Mouse (Mus musculus): ENCODE data around the gene Ptprr. TPM values are rescaled to one million over a fixed set of nuclear protein-coding genes. Genes with fewer than 3 reads are reported as not detected.

The Ptprr gene
- polyA plus RNA-seq, 1 experiment, result 0.35 TPM

DNA sequence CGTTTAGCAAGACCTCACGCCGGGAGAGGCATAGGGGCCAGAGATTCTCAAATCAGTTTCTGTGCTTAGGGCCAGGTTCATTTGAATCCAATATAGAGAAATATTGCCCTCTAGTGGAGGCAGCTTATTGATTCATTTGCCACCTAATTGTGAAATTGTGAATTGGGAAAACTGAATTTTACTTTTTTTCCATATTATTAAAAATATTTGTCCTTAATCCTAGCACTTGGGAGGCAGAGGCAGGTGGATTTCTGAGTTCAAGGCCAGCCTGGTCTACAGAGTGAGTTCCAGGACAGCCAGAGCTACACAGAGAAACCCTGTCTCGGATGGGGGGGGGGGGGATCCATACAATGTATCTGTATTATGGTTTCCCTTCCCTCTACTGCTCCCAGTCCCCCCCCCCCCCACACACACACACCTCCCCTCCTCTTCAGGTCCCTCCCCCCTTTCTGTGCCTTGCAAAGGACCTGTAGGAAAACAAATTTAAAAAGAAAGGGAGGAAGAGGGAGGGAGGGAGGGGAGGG is 179.5 kb downstream of the Ptprr start:
- Histone ChIP-seq H3K27ac (ENCODE audit: control insufficient read depth, insufficient read depth, low read length) (no peak overlapping the region), H3K4me3 (ENCODE audit: control insufficient read depth, insufficient read depth, low read length) (no peak overlapping the region), H3K27me3 (ENCODE audit: control insufficient read depth, insufficient read depth, low read length) (no peaks in the 10 kb centered on the region), H3K36me3 (ENCODE audit: control insufficient read depth, insufficient read depth, low read length) (no peaks in the 10 kb centered on the region), H3K4me1 (replicated peaks; ENCODE audit: control insufficient read depth, insufficient read depth, low read length) (no peaks in the 10 kb centered on the region)
- TF ChIP-seq POLR2A (IDR thresholded peaks at IDR 0.05; ENCODE audit: control insufficient read depth, extremely low read depth, insufficient read depth, low read length, poor library complexity) (no peak), CTCF (IDR thresholded peaks at IDR 0.05; ENCODE audit: borderline replicate concordance, control insufficient read depth, extremely low read depth, insufficient read depth, low read length, poor library complexity) (no peak)
- no peak for DNase-seq
- WGBS, result 17% methylated on average over 4 of the region's 4 CpGs

GRCm38 (mm10) chr10:116199035-116199434 is 181.0 kb downstream of the Ptprr start:
- no peak overlapping the region for H3K4me3 ChIP-seq (ENCODE audit: control insufficient read depth, insufficient read depth, low read length)
- no peak for DNase-seq
- no peak overlapping the region for H3K27ac ChIP-seq (ENCODE audit: control insufficient read depth, insufficient read depth, low read length)
- no peaks in the 10 kb centered on the region for H3K4me1 ChIP-seq (replicated peaks; ENCODE audit: control insufficient read depth, insufficient read depth, low read length)
- TF ChIP-seq POLR2A (IDR thresholded peaks at IDR 0.05; ENCODE audit: control insufficient read depth, extremely low read depth, insufficient read depth, low read length, poor library complexity) (no peak), CTCF (IDR thresholded peaks at IDR 0.05; ENCODE audit: borderline replicate concordance, control insufficient read depth, extremely low read depth, insufficient read depth, low read length, poor library complexity) (no peak)
- WGBS, result 22% methylated on average over 5 of the region's 5 CpGs
- H3K27me3 ChIP-seq (ENCODE audit: control insufficient read depth, insufficient read depth, low read length), result no peaks in the 10 kb centered on the region
- no peaks in the 10 kb centered on the region for H3K36me3 ChIP-seq (ENCODE audit: control insufficient read depth, insufficient read depth, low read length)

- Histone ChIP-seq H3K4me1 (replicated peaks; ENCODE audit: control insufficient read depth, insufficient read depth, low read length) (no peaks in the 10 kb centered on the region), H3K27me3 (ENCODE audit: control insufficient read depth, insufficient read depth, low read length) (no peaks in the 10 kb centered on the region), H3K36me3 (ENCODE audit: control insufficient read depth, insufficient read depth, low read length) (no peaks in the 10 kb centered on the region), H3K4me3 (ENCODE audit: control insufficient read depth, insufficient read depth, low read length) (no peak overlapping the region), H3K27ac (ENCODE audit: control insufficient read depth, insufficient read depth, low read length) (no peak overlapping the region)
- no peak for DNase-seq
- 94% methylated on average over 8 of the region's 8 CpGs for WGBS
- TF ChIP-seq POLR2A (IDR thresholded peaks at IDR 0.05; ENCODE audit: control insufficient read depth, extremely low read depth, insufficient read depth, low read length, poor library complexity) (no peak), CTCF (IDR thresholded peaks at IDR 0.05; ENCODE audit: borderline replicate concordance, control insufficient read depth, extremely low read depth, insufficient read depth, low read length, poor library complexity) (no peak)
Measured at GRCm38 (mm10) chr10:116201542-116201941, 183.5 kb downstream of the Ptprr start.

GRCm38 (mm10) chr10:116205580-116206358 is 187.8 kb downstream of the Ptprr start:
- Histone ChIP-seq H3K27ac (ENCODE audit: control insufficient read depth, insufficient read depth, low read length) (no peak overlapping the region), H3K4me3 (ENCODE audit: control insufficient read depth, insufficient read depth, low read length) (no peak overlapping the region), H3K4me1 (replicated peaks; ENCODE audit: control insufficient read depth, insufficient read depth, low read length) (no peaks in the 10 kb centered on the region), H3K36me3 (ENCODE audit: control insufficient read depth, insufficient read depth, low read length) (no peaks in the 10 kb centered on the region), H3K27me3 (ENCODE audit: control insufficient read depth, insufficient read depth, low read length) (no peaks in the 10 kb centered on the region)
- TF ChIP-seq CTCF (IDR thresholded peaks at IDR 0.05; ENCODE audit: borderline replicate concordance, control insufficient read depth, extremely low read depth, insufficient read depth, low read length, poor library complexity) (no peak), POLR2A (IDR thresholded peaks at IDR 0.05; ENCODE audit: control insufficient read depth, extremely low read depth, insufficient read depth, low read length, poor library complexity) (no peak)
- no peak for DNase-seq
- 65% methylated on average over 15 of the region's 15 CpGs for WGBS

- TF ChIP-seq POLR2A (IDR thresholded peaks at IDR 0.05; ENCODE audit: control insufficient read depth, extremely low read depth, insufficient read depth, low read length, poor library complexity) (no peak), CTCF (IDR thresholded peaks at IDR 0.05; ENCODE audit: borderline replicate concordance, control insufficient read depth, extremely low read depth, insufficient read depth, low read length, poor library complexity) (no peak)
- no peak overlapping the region for H3K27ac ChIP-seq (ENCODE audit: control insufficient read depth, insufficient read depth, low read length)
Measured at GRCm38 (mm10) chr10:116206449-116206848, 188.4 kb downstream of the Ptprr start.

GRCm38 (mm10) chr10:116207987-116208726 is 190.1 kb downstream of the Ptprr start:
- Histone ChIP-seq H3K36me3 (ENCODE audit: control insufficient read depth, insufficient read depth, low read length) (no peaks in the 10 kb centered on the region), H3K4me1 (replicated peaks; ENCODE audit: control insufficient read depth, insufficient read depth, low read length) (no peaks in the 10 kb centered on the region), H3K27ac (ENCODE audit: control insufficient read depth, insufficient read depth, low read length) (no peak overlapping the region), H3K4me3 (ENCODE audit: control insufficient read depth, insufficient read depth, low read length) (no peak overlapping the region), H3K27me3 (ENCODE audit: control insufficient read depth, insufficient read depth, low read length) (no peaks in the 10 kb centered on the region)
- peak; percentile 18 for DNase-seq
- TF ChIP-seq POLR2A (IDR thresholded peaks at IDR 0.05; ENCODE audit: control insufficient read depth, extremely low read depth, insufficient read depth, low read length, poor library complexity), result no peak
- no peak for TF ChIP-seq CTCF (IDR thresholded peaks at IDR 0.05; ENCODE audit: borderline replicate concordance, control insufficient read depth, extremely low read depth, insufficient read depth, low read length, poor library complexity)
- WGBS, result 13% methylated on average over 9 of the region's 9 CpGs

More at GRCm38 (mm10) chr10:116206449-116206848, 188.4 kb downstream of the Ptprr start:
- WGBS, result 87% methylated on average over 11 of the region's 11 CpGs
- H3K36me3 ChIP-seq (ENCODE audit: control insufficient read depth, insufficient read depth, low read length), result no peaks in the 10 kb centered on the region
- no peaks in the 10 kb centered on the region for H3K27me3 ChIP-seq (ENCODE audit: control insufficient read depth, insufficient read depth, low read length)
- no peak for DNase-seq
- H3K4me3 ChIP-seq (ENCODE audit: control insufficient read depth, insufficient read depth, low read length), result no peak overlapping the region
- no peaks in the 10 kb centered on the region for H3K4me1 ChIP-seq (replicated peaks; ENCODE audit: control insufficient read depth, insufficient read depth, low read length)

Data from thymus, adult 2 months (tissue).